Mouse (Mus musculus) lung, adult 2 months (tissue): ENCODE measurements around the gene Wnt5b.

Source experiments
- CTCF ChIP-seq: fragments of 200-500 bp; IDR thresholded peaks from 2 replicates; pipeline ENCODE4 v1.5.1; 2011; ENCODE audit warnings: mild to moderate bottlenecking, low read length, control low read depth; ENCODE audit not compliant: insufficient read depth
- POLR2A ChIP-seq: fragments of 200-500 bp; IDR thresholded peaks from 2 replicates; pipeline ENCODE4 v1.6.1; 2011; ENCODE audit warnings: low read depth, mild to moderate bottlenecking, control low read depth, low read length, borderline replicate concordance; ENCODE audit errors: extremely low read depth

DNA sequence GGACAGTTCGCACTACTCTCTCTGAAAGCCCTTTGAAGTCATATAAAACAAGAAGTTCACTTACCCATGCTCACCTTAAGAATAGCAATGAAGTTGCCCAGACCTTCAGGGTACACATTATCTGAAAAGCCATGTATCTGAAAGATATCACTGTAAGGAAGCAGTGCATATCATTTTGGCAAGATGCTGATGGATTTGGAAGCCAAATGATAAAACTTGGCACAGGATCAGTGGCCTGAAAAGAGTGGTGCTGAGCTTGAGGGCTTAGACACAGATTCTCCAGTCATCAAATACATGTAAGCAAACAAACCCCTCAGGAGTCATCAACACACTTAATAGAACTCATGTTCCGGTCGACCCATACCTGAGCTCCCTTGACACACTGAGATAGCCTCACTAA lies 143.5 kb downstream of the Wnt5b start:
- TF ChIP-seq POLR2A = no peak
- no peak for TF ChIP-seq CTCF
